Mouse (Mus musculus) urinary bladder, postnatal 36 days (tissue): ENCODE data around the gene Foxp2.

Experiments used
- DNase-seq, 2 experiments: peaks; one replicate each; pipeline ENCODE4 v3.0.0; 2022; ENCODE audit warnings: low spot score in 2 of 2, mixed read lengths in 1 of 2

Gene Foxp2

GRCm38 (mm10) chr6:14901183-14901970 lies at the start of gene Foxp2:
TSS of gene Foxp2 (plus strand) at chr6:14901349.
- DNase-seq = peak; percentile 35 to 39

- no peak for DNase-seq
These were observed 15.9 kb upstream of the Foxp2 start for GRCm38 (mm10) chr6:14885199-14885598.

GRCm38 (mm10) chr6:14897028-14897427 lies 4.1 kb upstream of the Foxp2 start:
- no peak for DNase-seq

GRCm38 (mm10) chr6:14898096-14898855 lies 2.9 kb upstream of the Foxp2 start:
- DNase-seq = no peak

- peak in 1 of 2 experiments; percentile 5 for DNase-seq
These were observed 2.0 kb upstream of the Foxp2 start for GRCm38 (mm10) chr6:14899021-14899610.

GRCm38 (mm10) chr6:14899936-14900578 lies 1.1 kb upstream of the Foxp2 start:
- no peak for DNase-seq

DNA sequence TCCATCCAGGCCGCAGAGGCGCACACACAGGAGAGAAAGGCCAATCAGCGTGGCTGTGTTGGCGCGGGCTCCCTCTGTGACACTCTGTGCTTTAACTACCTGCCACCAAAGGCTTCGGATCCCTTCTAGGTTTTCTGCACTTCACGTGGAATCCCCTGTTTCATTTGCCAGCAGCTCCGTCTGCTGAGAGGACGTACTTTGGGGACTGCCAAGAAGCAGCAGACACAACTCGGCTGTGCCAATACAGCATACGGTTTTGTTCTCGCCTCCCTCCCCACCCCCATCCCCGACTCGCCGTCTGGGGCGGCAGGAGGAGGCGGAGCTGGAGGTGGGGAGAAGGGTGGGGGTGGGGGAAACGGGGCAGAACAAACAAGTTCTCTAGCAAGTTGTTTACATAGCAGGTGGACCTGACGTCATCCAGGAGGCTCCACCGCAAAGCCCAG lies 549 bp upstream of the Foxp2 start:
- DNase-seq = peak; percentile 58 to 69

- no peak for DNase-seq
These were observed 972 bp downstream of the Foxp2 start for GRCm38 (mm10) chr6:14901971-14902670.

- no peak for DNase-seq
These were observed 2.3 kb downstream of the Foxp2 start for GRCm38 (mm10) chr6:14903271-14903965.

- no peak for DNase-seq
These were observed 13.9 kb downstream of the Foxp2 start for GRCm38 (mm10) chr6:14915066-14915465.

GRCm38 (mm10) chr6:14922704-14923103 lies 21.6 kb downstream of the Foxp2 start:
- no peak for DNase-seq

DNA sequence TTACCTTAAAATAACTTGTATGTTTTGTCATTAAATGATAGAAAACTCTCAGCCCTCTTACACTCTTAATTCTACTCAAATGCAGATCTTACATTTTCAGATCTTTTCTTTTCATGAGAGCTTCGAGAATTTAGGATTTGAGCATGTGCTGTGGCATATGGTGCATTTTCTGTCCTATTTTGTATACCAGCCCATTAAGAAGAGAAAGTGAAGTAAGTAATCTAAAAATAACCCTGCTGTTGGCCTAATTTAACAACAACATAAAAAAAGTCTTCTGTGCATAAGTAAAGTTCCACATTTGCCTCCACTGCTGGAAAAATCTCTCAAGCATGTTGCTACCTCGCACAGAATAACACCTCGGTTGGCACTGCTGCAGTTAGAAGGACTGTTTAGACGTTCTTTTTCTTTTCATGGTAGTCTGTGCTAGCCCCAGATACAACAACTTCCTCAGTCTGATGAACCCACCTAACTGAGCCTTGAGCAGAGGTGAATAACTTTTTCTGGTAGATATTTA lies 23.9 kb downstream of the Foxp2 start:
- no peak for DNase-seq

- no peak for DNase-seq
These were observed 49.9 kb downstream of the Foxp2 start for GRCm38 (mm10) chr6:14951060-14951459.

DNA sequence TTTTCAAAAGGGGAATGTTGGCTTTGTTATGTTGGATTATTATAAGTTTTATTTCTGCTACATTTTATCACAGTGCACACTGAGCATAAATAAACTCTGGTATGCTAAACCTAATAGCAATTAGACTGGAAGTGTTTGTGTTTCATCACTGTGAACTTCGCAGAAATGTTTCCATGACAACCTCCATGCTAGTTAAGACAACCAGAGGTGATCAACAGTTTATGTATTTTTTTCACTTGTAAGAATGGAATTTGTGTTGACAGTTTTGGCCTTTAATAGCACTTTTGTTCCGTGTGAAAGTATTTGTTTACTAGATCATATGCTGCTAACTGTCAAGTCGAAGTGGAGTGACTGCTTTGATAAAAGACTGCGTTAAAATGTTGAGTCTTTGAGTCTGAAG lies 51.6 kb downstream of the Foxp2 start:
- no peak for DNase-seq

DNA sequence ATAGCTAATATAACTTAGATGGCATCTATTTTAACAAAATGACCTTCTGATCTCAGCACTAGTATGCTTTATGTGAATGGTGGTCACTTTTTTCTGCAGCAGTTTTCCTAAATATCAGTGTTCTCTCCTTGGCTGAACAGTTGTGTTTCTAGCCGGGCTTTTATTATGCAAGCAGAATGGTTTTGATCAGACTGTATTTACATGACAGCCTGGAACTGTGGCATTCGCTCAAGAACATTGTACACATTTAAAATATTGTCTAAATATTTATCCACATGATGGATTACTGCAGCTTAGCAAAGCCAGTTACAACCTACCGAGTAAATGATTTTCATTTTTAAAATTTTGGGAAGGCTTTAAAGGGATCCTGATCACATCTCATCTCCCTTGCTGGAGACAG lies 75.9 kb downstream of the Foxp2 start:
- DNase-seq = no peak

DNA sequence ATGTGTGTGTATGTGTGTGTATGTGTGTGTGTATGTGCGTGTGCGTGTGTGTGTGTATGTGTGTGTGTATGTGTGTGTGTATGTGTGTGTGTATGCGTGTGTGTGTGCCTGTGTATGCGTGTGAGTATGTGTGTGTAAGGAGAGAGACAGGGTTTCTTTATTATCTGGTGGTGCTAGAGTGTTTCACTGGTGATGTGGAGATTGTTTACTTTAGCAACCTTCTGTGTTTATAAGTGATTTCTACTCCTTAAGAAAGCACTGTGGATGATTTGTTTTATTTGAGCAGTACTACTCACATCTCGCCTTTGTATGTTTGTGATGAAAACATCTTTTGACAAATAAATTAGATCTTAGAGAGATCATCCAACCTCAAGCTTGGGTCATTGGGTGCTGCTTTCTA lies 77.1 kb downstream of the Foxp2 start:
- no peak for DNase-seq

DNA sequence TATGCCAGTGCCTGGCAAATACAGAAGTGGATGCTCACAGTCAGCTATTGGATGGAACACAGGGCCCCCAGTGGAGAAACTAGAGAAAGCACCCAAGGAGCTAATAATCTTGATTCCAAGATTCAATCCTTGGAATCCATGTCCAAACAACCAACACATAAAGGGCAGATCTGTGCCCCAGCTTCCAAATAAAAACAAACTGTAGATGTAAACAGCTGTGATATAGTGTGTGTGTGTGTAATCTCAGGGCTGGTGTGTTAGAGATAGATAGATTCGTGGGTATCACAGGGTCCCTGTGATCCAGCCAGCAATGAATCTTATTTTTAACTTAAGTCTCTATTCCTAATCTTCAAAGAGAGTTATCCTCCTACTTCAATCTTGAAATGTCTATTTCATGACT lies 107.0 kb downstream of the Foxp2 start:
- DNase-seq = no peak

DNA sequence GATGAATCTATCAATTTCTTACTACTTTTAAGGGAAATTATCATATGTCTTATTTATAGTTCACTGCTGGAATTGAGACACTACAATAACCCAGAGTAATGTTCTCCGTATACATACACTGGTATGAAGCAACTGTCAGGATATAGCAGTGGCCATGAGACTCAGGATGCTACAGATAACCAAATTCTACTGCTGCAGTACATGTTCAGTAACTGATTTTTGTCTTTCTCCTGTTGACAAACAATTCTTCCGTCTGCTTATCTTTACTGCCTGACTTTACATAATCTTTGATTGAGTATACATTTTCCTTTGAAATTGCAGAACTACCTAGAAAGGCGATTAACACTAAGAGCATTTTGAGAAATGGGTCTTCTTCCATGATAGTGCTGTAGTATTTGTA lies 127.3 kb downstream of the Foxp2 start:
- DNase-seq = no peak

GRCm38 (mm10) chr6:15029446-15030125 lies 128.4 kb downstream of the Foxp2 start:
- DNase-seq = no peak

GRCm38 (mm10) chr6:15063246-15063645 lies 162.1 kb downstream of the Foxp2 start:
- DNase-seq = no peak
